Mouse (Mus musculus): Measurements from ENCODE around the gene Gm4312. TPM values are rescaled to one million over a fixed set of nuclear protein-coding genes. Genes with fewer than 3 reads are reported as not detected.
A peak's percentile ranks its signal among the peaks of the same experiment; 100 is the strongest.
"Not testable (repeated sequence)": the region's sequence is repeated elsewhere in the genome, so short reads cannot be mapped to it uniquely, and the experiment has no call there.

Gene Gm4312
- not detected for total RNA-seq (2022)

DNA sequence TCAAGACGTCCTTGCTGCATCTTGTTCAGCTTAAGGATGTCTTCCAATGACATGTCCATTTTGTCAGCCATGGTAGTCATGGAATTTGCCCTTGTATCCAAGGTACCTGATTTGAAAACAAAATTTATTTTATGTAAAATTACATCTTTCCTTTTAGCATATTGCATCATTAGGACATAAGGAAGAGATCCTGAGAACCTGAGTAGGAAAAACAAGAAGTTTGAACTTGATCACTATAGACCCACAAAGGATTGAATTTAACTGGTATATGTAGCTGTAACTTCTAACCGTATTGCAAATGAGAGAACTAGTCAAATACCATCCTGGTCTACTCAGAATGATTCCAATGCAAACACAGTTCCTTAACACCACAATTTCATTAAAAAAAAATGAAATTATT is at the start of gene Gm4312:
Gene Gm4312, minus strand, starts transcription at position 101 of the 400 bp plus-strand sequence.
- DNase-seq (ENCODE audit: low spot score): not testable (repeated sequence)

- peak; percentile 38 for DNase-seq (ENCODE audit: low spot score)
Measured at GRCm38 (mm10) chr10:100427592-100427991, 45.2 kb upstream of the Gm4312 start.

GRCm38 (mm10) chr10:100415566-100415965 is 33.2 kb upstream of the Gm4312 start:
- no peak for DNase-seq (ENCODE audit: low spot score)

GRCm38 (mm10) chr10:100402301-100402700 is 19.9 kb upstream of the Gm4312 start:
- not testable (repeated sequence) for DNase-seq (ENCODE audit: low spot score)

- not testable (repeated sequence) for DNase-seq (ENCODE audit: low spot score)
Measured at GRCm38 (mm10) chr10:100361038-100361437, 21.3 kb downstream of the Gm4312 start, which contains the start of gene Gm4307. Gene Gm4307, plus strand, starts transcription at chr10:100361338.

DNA sequence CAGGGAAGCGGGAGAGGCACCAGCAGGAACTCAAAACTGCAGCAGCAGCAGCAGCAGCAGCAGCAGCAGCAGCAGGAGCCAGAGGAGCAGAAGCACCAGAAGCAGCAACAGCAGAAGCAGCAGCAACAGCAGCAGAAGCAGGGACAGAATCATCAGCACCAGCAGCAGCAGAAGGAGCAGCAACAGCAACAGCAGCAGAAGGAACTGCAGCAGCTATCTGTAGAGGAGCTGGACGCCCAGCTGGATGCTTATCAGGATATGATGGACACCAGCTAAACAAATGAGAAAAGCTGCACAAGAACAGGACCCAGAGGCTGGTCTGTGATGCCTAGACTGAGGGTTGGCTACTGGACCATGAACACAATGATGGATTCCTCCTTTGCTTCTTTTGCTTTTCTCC is 25.5 kb downstream of the Gm4312 start:
- DNase-seq (ENCODE audit: low spot score): not testable (repeated sequence)

- not testable (repeated sequence) for DNase-seq (ENCODE audit: low spot score)
Measured at GRCm38 (mm10) chr10:100350793-100351192, 31.6 kb downstream of the Gm4312 start, which contains the start of gene Gm4305. Gene Gm4305, plus strand, starts transcription at chr10:100351093.

DNA sequence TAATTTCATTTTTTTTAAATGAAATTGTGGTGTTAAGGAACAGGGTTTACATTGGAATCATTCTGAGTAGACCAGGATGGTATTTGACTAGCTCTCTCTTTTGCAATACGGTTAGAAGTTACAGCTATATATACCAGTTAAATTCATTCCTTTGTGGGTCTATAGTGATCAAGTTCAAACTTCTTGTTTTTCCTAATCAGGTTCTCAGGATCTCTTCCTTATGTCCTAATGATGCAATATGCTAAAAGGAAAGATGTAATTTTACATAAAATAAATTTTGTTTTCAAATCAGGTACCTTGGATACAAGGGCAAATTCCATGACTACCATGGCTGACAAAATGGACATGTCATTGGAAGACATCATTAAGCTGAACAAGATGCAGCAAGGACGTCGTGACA is 36.7 kb downstream of the Gm4312 start, which contains the start of gene Gm4303:
Gene Gm4303, plus strand, starts transcription at position 301 of the 400 bp plus-strand sequence.
- DNase-seq (ENCODE audit: low spot score): not testable (repeated sequence)

- not testable (repeated sequence) for DNase-seq (ENCODE audit: low spot score)
Measured at GRCm38 (mm10) chr10:100340536-100340935, 41.8 kb downstream of the Gm4312 start, which contains the start of gene Gm4302. Gene Gm4302, plus strand, starts transcription at chr10:100340836.

GRCm38 (mm10) chr10:100335376-100335775 is 47.0 kb downstream of the Gm4312 start, which contains the start of gene Gm4301:
Gene Gm4301, plus strand, starts transcription at chr10:100335676.
- not testable (repeated sequence) for DNase-seq (ENCODE audit: low spot score)

Other genes with a start within 250 kb of the Gm4312 start
- gene Gm4301, start 46.9 kb downstream of the Gm4312 start, total RNA-seq (2022): not detected
- gene Gm4302, start 41.7 kb downstream of the Gm4312 start, total RNA-seq (2022): not detected
- not detected for gene Gm4303, start 36.6 kb downstream of the Gm4312 start, total RNA-seq (2022)
- not detected for gene Gm4305, start 31.5 kb downstream of the Gm4312 start, total RNA-seq (2022)
- not detected for gene Gm4307, start 21.2 kb downstream of the Gm4312 start, total RNA-seq (2022)
- 10 to 100 TPM; 14.2 to 16.5 (median 15.3) TPM for gene Tmtc3, start 104.8 kb upstream of the Gm4312 start, total RNA-seq (2022)
- 1 to 10 TPM; 3.9 to 5.8 (median 4.3) TPM for gene Cep290, start 105.0 kb upstream of the Gm4312 start, total RNA-seq (2022)
- gene 4930430F08Rik, start 207.9 kb upstream of the Gm4312 start, total RNA-seq (2022): 1 to 10 TPM; 4.0 to 8.3 (median 5.6) TPM
- not detected for gene 1700017N19Rik, start 207.9 kb upstream of the Gm4312 start, total RNA-seq (2022)

Data from heart, adult 8-10 months (tissue).